Mouse (Mus musculus) G1E (cell line): Measurements from ENCODE around the gene Ube3b.

Experiments
- CTCF ChIP-seq: IDR thresholded peaks from 2 replicates; pipeline ENCODE4 v1.5.1; 2012; ENCODE audit warnings: low read depth, low read length, inconsistent platforms, mixed read lengths
- GATA1 ChIP-seq: IDR thresholded peaks from 2 replicates; pipeline ENCODE4 v1.6.1; 2012; ENCODE audit warnings: borderline replicate concordance, low read length, inconsistent platforms, mixed read lengths
- GATA2 ChIP-seq: IDR thresholded peaks from 2 replicates; pipeline ENCODE4 v1.6.1; 2012; ENCODE audit warnings: low read depth, low read length, inconsistent platforms, borderline replicate concordance
- TAL1 ChIP-seq: conservative IDR thresholded peaks from 2 replicates; pipeline ENCODE4 v1.6.1; 2012; ENCODE audit warnings: low read depth, low read length, inconsistent platforms, mixed read lengths

GRCm38 (mm10) chr5:114373174-114373573 lies 7.2 kb upstream of the Ube3b start:
- TF ChIP-seq GATA2 (no peak), GATA1 (no peak), CTCF (no peak), TAL1 (no peak)
